Mouse (Mus musculus) frontal cortex, postnatal 36 days (tissue): ENCODE measurements around the gene Obscn.

ENCODE experiments used
- DNase-seq, 2 experiments: peaks; one replicate each; pipeline ENCODE4 v3.0.0; 2022; ENCODE audit warnings: low spot score in 2 of 2

Gene Obscn

GRCm38 (mm10) chr11:58983691-58984341 is 152.4 kb downstream of the Obscn start:
- DNase-seq: no peak

DNA sequence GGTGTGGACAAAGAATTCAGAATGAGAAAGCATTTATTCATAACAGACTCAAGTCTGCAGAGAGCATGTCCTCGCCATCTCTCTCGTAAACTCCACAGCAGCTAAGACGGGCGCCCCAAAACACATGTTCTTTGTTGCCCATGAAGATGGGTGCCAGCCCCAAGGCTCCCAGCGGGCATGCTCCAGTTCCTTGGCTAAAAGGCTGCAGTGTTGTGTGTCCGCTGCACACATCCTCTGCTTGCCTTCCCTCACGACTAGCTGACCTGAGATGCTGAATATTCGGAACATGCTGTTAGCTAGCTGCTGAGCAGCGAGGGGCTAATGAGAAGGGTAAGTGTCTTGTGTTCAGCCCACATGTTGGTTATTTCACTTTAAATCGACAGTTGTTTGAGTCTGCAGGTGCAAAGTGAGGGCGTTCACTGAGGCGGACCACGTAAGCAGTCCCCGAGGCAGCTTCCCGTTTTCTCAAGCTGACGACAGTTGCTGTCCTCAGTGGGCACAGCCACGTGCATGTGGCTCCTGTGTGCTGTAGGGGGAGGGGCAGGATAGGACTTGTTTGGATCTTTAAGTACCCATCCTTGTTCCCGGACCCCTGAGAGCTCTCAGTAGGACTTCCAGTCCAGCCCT is 153.6 kb downstream of the Obscn start:
- no peak for DNase-seq

GRCm38 (mm10) chr11:58981541-58982447 is 154.4 kb downstream of the Obscn start:
- peak; percentile 77 to 80 for DNase-seq

DNA sequence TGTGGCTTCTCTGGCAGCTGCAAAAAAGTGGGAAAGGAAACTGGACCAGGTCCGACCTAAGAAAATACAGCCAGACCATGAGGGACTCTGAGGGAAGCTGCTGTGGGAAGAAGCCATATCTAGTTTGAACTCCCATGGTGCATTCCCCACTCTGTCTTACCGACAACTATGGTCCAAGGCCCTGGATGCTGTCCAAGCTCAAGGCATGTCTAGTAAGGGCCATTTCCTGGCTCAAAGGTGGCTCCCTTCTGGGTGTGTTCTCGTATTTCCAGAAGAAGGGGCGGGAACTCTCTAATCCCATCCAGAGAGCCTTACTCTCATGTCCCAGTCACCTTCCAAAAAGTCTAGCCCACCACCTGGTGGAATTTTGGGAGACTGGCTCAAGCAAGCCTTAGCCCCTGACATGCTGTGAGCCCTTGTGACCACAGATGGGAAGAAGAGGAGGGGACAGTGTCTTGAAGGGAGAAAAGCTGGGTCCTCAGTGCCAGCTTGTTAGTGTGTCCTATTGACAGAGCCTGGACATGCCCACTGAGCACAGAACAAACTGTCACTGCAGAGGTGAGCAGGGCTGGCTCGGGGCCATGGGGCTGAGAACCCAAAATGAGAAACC is 155.7 kb downstream of the Obscn start:
- no peak for DNase-seq

GRCm38 (mm10) chr11:58979661-58980060 is 156.5 kb downstream of the Obscn start:
- no peak for DNase-seq

GRCm38 (mm10) chr11:58979183-58979582 is 157.0 kb downstream of the Obscn start:
- no peak for DNase-seq

GRCm38 (mm10) chr11:58978706-58979030 is 157.5 kb downstream of the Obscn start:
- no peak for DNase-seq

DNA sequence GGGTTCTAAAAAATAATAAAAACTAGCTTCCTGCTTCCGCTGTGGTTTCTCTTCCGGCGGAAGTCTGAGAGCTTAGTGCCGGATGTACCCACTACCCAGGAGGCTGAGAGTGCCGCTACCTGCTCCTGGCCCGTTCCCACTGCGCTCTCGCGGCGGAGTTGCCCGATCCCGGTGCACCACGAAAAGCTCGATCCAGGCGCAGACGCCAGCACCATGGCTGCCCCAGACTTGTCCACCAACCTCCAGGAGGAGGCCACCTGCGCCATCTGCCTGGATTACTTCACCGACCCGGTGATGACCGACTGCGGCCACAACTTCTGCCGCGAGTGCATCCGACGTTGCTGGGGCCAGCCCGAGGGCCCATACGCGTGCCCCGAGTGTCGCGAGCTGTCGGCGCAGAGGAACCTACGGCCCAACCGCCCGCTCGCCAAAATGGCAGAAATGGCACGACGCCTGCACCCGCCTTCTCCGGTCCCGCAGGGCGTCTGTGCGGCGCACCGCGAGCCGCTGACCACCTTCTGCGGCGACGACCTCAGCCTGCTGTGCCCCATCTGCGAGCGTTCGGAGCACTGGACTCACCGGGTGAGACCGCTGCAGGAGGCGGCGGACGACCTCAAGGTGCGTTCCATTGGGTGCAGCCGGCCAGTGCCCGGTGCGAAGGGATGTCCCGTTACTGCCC is 158.0 kb downstream of the Obscn start, which contains the start of gene Trim11:
Gene Trim11 (plus strand): TSS at position 67 of the 679 bp plus-strand sequence.
- DNase-seq: peak; percentile 65 to 72

- DNase-seq: no peak
Measured at GRCm38 (mm10) chr11:58977607-58978026, 158.6 kb downstream of the Obscn start.

GRCm38 (mm10) chr11:58977150-58977549 is 159.1 kb downstream of the Obscn start:
- no peak for DNase-seq

DNA sequence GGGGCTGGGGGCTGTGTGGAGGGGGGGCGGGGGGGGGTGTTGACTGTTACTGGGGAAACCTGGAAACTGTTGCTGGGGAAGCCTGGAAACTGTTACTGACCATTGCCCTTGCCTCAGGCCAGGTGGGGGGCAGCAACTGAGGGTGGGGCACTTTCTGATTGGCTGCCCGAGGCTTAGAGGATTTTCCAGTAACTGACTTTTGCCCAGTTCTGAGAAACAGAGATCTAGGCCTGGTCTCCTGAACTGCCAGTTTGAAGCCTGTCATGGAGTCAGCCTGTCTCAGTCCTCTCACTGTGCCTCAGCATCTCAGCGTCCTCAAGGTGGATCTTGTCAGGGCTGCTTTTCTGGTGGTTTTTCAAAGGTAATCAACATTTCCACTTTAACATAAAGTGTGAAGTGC is 161.8 kb downstream of the Obscn start:
- DNase-seq: no peak

GRCm38 (mm10) chr11:58971796-58972195 is 164.4 kb downstream of the Obscn start:
- DNase-seq: no peak

GRCm38 (mm10) chr11:58970831-58971530 is 165.2 kb downstream of the Obscn start:
- no peak for DNase-seq

DNA sequence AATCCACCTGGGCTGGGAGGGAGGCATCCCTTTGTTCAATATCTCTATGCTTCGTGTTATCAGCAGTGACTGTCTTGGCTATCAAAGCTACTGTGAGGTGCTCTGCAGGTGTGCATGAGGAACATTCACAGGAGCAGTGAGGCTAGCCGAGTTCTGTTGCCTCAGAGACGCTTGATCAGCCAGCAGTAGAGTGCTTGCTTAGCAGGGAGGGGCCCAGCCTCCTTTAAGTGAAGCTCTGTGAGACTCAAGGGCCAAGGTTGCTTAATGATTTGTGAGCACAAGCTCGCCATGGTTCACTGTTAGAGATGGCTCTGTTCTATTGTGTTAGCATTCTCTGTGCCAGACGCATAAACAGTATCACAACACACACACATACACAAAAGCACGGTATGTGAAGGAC is 166.5 kb downstream of the Obscn start:
- DNase-seq: no peak

- DNase-seq: no peak
Measured at GRCm38 (mm10) chr11:58969027-58969426, 167.2 kb downstream of the Obscn start.

DNA sequence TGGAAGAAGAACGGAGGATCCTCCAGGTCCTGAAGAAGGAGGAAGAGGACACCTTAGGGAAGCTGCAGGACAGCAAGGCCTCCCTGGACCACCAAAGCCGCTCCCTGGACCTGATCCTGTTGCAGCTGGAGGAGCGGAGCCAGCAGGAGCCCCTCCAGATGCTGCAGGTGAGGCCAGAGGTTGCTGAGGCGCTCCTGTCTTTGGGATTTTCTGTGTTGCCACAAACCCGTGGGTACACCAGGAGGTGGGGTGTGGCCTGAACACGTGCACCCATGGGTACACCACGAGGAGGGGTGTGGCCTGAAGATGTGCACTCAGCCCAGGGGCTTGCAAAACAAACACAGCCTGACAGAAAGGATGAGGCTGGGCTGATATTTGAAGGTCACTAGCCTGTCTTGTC is 167.7 kb downstream of the Obscn start:
- DNase-seq: no peak

DNA sequence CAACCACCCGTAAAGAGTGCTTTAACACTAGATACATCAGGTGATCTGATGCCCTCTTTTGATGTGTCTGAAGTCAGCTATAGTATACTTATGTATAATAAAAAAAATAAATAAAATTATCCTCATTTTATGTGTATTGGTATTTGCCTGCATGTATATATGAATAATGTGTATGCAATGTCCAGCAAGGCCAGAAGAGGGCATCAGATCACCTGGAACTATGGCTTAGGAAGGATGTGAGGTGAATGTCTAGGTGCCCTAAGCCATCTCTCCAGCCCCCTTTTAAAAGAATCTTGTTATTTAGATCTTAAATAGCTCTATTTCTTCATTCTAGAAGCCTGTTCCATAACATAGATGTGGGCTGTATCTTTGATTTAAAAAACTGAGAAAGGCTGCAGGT is 168.9 kb downstream of the Obscn start:
- no peak for DNase-seq

DNA sequence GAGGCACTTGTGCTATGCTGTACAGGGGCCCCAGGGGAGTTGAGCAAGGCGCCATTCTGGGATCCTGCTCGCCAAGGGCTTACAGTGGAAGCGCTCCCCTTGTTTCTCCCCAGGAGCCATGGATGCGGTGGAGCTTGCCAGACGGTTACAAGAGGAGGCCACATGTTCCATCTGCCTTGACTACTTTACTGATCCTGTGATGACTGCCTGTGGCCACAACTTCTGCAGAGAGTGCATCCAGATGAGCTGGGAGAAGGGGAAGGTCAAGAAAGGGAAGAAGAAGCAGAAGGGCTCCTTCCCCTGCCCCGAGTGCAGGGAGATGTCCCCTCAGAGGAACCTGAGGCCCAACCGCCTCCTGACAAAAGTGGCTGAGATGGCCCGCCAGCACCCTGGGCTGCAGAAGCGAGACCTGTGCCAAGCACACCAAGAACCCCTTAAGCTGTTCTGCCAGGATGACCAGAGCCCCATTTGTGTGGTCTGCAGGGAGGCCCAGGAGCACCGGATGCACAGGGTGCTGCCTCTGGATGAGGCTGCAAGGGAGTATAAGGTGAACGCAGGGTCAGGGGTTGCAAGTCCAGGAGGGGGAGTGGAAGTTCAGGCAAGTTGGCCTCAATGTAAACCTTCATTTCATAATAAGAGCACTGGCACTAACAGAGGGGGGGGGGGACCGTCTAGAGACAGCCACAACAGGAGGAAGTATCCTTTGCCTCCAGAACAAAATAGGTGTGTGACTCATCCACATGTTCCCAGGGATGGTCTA is 171.0 kb downstream of the Obscn start:
- no peak for DNase-seq

GRCm38 (mm10) chr11:58964216-58964615 is 172.0 kb downstream of the Obscn start:
- DNase-seq: no peak

DNA sequence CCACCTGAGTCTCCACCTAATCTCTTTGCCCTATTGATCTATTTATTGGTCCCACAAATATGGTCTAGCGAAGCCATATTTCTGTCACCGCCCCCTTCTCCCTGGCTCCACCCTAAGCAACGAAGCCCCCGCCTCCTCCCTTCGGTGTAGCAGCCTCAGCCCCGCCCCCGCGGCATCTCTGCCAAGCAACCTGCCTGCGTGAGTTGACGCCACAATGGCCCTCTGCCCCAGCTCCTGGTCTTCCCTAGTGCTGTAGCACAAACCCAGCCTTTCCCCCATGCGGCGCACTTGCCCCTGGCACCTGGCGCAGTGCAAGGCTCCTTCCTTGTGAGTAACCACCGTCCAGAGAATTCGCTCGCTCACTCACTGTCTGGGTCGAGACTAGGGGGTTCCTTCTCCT is 172.7 kb downstream of the Obscn start:
- no peak for DNase-seq
